Mouse (Mus musculus): Measurements from ENCODE around the gene Cenpf.

Cenpf gene

DNA sequence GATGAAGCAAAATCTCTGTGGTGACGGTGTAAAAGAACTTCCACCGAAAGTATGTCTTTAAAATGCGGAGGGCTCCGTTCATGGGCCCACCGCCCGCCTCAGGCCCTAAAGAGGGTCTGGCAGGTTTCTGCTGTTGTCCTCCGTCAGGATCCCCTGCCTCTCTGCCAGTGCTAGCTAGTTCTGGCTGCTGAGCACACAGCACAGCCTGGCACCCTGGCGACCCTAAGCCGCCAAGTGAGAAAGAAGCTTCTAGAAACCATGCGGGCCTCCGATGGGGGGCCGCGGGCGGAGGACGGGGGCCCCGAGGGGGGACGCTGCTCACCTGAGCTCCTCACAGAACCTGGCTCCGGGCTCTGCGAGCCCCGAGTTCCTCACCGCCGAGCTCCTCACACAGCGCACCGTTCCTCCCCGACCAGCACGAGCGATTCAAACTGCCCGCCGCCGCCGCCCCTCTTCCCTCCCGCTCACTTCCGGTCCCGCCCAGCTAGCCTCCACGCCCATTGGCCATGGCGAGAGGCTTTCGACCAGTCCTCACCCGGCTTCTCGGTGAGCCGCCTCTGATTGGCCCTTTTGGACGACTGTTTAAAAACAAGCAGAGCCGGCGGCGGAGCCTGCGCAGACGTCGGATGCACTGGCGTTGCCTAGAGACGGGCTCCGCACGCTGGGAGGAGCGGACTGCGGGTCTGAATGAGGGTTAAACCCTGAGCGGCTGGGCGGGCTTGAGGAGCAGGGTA lies at the start of gene Cenpf:
Gene Cenpf (minus strand): TSS at position 433 of the 734 bp plus-strand sequence.
- DNase-seq, result peak; percentile 98

DNA sequence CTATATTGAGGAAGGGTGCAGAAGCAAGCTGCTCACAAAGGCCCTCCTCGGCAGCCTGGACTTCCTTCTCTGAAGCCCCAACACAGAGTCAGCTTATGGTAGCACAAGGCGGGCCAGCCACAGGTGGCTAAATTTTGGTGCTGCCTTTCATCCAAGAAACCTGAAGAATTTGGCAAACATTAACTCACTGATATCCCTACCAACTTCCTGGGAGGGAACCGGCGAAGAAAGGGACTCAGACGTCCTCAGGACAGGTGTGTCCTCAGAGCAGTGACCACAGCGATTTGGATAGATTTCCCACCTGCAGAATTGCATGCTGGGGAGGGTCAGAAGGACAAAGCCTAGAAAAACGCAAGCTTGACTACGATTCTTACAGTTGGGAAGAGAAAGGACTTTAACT lies 44.3 kb upstream of the Cenpf start:
- no peak for DNase-seq

DNA sequence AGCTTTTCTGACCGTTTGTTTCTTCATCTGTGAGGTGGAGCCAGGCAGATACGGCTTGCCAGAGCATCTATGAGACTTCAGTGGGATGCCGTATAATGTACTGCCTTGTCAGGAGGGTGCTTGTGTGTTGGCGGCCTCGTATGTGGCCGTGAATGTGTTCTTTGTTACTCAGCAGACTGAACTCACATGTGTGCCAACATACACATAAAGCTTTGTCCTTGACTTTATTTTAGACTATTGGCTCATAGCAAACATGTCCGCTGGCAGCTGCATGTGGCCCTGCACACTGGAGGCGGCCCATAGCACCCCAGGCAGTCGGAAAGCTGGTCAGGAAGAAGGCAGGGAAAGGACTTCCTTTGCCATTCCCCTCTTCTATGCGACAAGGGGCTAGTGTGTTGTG lies 43.8 kb upstream of the Cenpf start:
- DNase-seq, result no peak

DNA sequence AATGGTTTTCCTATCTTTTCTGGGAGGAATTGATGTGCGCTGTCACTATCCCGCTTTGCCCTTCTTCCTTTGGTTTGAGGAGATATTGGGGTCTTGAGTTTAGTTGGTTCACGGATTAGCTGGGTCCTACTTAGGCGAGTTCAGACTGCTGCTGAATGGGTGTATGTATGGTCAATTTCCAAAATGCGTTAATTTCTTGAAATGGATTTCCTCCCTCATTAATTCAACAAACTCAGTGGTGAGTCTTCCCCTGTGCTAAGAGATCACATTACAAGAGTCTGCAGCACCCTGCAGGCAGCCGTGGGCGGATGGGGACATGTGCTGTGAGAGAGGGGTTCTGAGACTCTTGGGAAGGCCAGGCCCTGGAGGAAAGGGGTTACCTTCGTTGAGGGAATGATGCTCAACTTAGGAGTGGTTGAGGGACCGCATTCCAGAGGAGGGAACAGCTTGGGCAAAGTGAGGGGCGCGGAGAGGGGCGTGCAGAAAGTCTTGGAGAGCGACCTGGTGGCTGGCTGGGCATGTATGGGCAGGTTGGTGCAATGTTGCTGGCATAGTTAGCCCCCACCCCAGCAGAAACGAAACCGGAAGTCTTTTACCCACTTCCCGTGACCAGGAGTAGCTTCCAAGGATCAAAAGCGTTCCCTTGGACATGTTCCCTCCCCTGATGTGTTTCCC lies 41.4 kb upstream of the Cenpf start:
- DNase-seq, result no peak

DNA sequence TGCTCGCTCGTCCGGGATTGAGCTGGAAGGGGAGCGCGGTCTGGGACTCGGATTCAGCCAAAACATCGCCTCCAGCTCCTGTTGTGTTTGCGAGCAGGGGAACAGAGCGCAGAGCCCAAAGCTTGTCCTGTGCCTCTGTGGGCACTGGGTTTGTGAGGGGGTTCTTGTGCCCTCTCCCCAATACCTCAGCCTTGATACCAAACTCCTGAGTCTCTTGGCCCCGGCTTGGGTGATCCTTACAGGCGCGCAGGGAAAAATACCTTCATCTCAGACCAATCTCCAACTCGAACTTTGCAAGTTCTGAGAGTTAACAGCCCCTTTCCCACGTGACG lies 40.9 kb upstream of the Cenpf start:
- DNase-seq, result no peak

DNA sequence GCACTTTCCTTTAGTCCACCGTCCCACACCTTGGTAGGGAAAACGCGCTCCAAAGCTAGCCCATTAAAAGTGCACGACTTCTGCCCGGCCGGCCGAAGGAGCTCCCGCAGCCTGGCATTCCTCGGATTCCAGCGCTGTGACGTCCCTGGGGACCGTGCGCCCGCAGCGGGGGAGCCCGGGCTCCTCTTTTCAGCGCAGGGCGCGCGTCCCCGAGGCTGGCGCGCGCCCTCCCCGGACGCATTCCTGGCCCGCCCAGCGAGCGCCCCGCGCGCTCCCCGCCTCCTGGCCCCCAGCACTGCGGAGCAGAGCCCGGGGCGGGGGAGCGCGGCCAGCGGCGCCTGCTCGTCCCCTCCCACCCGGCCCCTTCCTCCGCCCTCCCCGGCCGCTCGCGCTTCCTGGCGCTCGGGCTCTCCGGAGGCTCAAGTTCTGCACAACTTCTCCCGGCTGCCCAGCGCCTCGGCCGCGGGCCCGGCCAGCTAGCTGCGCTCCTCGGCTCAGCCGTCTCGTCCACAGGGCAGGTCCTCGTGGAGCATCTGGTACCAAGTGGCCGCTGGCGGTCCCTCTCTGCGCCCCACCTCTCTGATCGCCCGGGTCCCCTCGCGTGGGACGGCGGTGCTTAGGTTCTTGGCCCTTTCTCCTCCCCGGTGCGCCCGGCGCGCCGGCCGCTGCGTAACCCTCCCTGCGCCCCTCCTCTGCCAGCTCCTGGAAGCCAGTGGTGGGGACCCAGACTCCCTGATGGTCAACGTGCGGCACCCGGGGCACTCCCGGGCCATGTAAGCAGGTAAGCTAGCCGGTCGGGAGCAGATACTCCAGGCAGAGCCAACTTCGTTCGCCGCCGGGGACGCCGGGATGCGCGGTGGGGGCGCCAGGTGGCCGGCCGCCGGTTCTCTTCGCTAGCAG lies 40.2 kb upstream of the Cenpf start, which contains the start of gene Ptpn14:
Gene Ptpn14 (plus strand): TSS at position 385 of the 900 bp plus-strand sequence.
- DNase-seq, result peak; percentile 29

DNA sequence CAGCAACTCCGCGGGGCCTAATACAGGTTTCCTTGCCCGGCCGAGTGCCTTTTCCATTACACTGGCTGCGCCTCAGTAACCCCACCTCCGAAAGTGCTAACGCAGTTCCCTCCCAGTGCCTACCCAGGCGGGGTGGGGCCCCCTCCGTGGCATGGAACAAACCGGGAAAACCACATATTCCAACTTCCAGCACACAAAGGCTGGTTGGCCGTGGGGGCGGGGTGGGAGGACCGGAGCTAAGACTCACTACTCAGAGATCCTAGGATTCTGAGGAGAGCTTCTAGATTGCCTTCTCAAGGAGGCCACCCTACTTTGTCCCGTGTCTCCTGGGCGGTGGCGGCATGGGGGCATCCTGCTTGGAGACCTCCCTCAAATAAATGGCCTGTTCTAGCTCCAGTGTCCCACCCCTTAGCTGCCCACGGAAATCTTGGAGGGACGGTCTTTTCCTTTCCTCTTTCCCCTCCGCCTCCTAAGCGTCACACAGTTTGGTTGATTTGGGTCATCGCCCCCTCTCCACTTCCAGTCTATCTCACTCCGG lies 39.5 kb upstream of the Cenpf start:
- DNase-seq, result no peak

DNA sequence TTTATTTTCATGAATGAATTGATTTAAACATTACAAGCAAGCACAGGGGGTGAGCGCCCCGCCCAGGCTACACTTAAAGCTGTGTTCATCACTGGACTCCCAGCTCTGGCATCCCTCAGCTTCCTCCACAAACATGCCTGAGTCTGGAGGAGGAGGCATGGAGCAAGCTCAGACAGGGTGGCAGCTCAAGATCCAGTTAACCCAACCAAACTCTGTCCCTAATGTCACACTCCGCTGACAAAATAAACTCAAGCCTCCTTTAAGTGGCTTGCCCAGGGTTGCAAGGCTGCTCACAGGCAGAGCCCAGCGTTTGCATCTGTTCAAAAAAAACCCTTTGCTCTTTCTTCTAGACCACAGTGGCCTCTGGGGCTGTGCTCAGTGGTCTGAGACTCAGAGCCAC lies 38.2 kb upstream of the Cenpf start:
- DNase-seq, result no peak

DNA sequence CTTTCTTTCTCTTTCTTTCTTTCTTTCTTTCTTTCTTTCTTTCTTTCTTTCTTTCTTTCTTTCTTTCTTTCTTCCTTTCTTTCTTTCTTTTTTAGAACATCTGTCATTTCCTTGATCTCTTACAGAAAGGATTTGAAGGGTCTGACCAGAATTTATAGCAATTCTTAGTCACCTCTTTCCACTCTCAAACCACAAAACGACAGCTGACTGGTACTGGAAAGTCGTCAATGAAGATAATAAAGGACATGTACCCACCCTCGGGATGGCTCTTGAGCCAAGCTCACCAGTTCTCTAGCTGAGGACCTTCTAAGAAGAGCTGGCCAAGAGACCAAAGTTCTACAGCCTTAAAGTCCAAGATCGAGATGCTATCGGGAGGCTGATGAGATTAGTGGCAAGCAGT lies 30.7 kb upstream of the Cenpf start:
- no peak for DNase-seq

DNA sequence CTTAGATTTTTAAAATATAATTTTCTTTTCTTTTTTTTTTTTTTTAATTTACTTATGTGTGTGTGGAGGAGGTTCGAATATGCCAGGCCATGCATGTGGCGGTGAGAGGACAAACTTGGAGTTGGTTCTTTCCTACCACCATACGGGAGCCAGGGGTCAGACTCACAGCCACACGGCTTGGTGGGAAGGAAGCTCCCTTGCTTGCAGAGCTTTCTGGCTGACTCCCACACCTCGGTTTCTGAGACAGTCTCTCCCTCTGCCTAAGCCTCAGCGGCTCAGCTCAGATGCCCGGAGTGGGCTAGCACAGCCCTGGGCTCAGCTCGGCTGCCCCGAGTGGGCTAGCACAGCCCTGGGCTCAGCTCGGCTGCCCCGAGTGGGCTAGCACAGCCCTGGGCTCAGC lies 29.7 kb upstream of the Cenpf start:
- DNase-seq, result no peak

DNA sequence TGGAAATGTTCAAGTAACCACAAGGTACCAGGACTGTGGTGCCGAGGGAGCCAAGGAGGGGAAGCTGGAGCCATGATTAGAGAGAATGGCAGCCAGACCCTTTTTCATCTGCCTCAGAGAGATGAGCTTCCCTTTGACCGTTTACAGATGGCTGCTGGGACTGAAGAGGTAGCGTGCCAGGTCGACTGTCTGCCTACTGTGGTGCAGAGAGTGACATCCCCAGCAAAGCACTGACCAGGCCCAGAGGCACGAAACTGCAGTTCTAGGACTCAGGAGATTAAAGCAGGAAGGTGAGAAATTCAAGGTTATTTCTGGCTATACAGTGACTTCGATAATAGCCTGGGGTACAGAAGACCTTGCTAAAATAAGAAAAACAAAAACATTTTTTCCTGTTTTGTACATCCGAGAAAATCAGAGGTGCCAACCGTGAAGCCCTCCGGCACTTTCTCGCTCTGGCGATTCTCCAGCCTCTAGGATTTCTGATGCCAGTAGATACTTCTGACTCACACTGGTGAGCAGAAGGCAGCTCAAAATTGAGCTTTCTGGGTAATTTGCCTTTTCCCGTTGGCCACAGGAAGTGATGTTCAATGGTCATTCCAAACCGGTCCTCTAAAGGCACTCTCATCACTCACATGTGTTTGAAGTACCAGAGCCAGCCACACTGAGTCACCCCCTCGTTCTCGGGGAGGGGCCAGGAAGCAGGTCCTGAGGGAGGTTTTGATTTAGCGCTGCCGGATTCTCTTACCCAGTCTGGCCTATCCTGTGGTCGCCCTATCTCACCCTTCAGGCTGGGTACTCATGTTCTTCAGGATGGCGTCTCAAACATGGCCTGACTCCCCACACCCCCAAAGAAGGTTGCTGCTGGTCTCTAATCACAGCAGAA lies 28.3 kb upstream of the Cenpf start:
- DNase-seq, result no peak

DNA sequence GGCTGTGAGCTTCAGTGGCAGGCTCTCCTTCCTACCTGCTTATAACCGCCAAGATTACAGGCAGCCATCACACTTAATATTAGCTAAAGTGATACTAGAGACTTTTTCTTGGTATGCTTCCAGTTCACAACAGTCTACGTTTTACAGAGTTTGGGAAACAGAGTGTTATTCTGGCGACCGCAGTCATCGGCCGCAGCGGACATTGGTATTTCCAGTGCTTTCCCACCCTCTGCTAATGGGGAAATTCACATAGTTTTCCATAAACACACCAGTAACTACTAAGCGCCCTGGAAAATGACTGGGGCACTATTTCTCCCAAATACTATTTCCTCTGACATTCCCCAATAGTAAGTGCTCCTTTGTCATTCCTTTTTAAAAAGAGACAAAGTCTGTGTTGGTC lies 21.1 kb upstream of the Cenpf start:
- no peak for DNase-seq

DNA sequence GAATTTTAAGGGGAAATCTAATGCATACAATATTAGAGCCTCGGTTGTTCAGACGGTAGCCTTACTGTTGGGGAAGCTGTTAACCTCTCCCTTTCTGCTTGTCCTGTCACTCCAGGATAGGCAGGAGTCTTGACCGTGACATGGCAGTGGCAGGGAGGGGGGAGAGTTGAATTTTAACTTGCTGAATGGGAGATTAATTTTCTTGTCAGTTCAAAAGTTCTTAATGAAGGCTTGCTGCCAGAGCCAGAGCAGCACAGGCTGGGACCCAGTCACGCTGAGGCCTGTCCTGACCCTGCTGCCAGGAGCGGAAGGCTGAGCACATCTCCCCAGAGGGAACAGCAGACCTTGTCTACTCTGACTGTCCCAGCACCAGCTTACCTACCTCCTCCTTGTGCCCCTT lies 19.5 kb upstream of the Cenpf start:
- no peak for DNase-seq

DNA sequence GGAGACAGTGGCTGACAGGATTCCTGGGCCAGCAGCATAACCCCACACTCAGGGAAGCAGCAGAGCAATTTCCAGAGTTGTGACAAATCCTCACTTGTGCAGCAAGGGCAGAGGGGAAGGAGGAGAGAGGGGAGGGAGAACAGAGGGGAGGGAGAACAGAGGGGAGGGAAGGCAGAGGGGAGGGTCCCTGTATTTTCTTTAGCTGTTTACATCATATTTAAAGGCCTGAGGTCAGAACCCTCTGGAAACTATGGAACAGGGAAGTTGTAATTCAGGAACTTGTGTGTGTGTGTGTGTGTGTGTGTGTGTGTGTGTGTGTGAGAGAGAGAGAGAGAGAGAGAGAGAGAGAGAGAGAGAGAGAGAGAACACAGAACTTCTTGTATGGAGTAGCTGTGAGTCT lies 19.1 kb upstream of the Cenpf start:
- no peak for DNase-seq

DNA sequence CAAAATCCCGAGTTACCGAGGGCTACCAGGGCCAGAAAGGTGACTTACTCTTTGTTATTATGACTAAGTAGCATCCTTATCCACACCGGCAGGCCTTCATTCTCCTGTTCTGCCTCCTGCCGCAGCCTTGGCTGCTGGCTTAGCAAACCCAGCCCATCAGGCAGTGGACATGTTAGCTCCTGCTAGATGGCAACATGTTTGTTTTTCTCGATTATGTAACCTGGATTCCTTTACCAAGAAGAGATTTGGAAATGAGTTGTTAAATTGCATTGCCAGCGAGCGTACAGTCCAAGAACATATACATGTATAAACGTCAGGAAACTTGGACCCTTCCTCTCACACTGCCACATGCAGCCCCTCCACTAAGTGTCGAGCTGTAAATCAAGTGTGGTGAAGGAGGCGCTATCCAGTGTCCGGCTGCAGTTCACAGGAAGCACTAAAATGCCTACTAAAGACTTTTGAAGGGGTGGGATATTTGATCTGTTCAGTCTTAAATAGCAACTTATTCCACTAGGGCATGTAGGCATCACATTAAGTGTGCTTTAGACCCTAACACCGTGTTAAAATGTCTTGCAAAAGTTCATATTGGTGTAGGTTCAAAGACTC lies 18.3 kb upstream of the Cenpf start:
- DNase-seq, result no peak

DNA sequence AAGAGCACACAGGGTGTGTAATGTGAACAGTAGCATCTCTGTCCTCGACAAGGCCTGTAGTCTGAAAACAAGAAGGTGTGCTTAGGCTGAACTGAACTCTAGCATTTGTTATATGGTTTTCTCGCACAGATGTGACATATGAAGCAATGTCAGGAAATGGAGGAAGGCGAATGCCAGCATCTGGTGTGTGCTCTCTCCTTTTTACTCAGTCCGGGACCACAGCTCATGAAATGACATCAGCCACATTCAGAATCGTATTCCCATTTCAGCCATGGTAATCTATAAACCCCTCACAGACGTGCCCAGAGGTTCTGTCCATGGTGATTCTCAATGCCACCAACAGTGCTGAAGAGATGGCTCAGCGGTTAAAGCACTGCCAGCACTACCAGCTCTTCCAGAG lies 15.7 kb upstream of the Cenpf start:
- DNase-seq, result no peak

DNA sequence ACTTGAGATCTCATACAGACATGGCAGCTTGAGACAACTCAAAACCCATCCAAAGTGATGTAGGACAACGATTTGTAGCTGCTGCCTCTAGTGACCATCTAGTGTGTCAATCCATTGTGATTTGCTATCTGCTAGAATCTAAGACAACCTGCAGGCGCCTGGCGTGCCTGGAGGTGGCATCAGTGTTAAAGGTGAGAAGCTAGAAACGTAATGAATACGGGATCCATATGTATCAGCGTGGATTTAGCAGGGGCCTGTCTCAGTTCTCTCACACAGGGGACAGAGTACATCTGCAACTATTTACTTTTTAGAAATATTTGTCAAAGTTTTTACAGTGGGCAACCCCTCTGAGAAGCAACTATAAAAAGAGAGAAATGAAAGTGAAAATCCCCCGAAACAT lies 15.3 kb upstream of the Cenpf start:
- no peak for DNase-seq

DNA sequence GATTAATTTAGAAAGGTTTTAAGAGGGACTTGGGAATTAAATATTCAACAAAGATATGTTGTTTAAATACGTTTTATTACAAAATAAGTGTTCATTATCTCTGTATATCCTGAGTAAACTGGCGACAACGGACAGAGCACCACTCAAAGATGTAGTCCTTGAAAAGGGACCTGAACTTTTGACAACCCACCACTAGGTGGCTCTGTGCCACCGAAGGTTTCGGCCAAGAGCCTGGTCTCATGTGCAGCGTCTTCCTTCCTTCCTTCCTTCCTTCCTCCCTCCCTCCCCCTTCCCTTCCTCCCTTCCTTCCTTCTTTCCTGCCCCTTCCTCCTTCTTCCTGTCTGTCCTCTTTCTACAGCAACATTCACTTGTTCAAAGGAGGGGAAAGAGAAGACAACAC lies 13.1 kb upstream of the Cenpf start:
- DNase-seq, result peak; percentile 44

DNA sequence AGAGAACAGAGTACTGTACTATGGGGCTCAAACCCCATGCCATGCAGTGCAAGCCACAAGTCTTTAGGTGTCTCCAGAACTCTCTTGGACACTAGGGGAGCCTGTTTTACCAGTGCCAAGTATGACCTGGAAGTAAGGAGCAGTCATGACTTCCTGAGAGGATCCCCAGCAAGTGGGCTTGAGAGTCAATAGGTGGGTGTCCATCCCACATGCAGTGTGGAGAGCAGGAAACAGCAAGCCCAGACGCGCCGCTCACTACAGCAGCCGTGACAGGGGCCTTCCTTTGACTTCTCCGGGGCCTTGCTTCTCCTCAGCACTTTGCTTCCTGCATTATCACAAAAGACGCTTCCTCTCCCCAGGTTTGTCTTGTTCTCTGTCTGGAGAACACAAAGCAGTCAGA lies 12.3 kb upstream of the Cenpf start:
- no peak for DNase-seq

DNA sequence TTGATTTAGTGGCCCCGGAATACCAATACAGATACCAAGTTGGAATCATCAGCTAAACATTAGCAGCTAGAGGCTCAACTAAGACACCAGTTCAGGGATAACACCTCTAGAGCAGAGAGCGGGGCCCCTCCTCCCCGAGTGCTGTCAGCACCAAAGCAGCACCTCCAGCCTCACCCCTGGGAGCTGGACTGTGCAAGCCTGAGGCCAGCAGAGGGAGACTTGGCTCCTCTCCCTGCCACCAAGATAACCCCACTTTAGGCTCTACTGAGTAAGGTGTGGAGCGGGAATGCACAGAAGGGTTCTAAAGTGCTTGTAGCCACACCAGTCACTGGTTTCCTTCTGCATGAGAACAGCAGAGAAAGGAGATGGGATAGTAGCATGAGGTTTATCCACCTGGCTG lies 10.5 kb upstream of the Cenpf start:
- DNase-seq, result no peak

DNA sequence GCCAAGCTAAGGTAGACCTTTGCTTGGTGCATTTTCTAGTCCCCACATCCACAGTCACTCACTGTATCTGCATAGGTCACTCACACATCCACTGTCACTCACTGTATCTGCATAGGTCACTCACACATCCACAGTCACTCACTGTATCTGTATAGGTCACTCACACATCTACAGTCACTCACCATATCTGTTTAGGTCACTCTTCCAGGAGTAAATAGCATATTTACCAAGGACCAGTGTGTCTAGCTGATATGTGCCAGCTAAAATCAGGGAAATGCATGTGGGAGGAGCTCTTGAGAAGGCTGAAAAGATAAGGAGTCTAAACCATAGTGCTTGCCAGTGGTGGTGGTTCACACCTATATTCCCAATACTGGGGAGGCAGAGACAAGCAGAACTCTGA lies 7.4 kb upstream of the Cenpf start:
- DNase-seq, result no peak

DNA sequence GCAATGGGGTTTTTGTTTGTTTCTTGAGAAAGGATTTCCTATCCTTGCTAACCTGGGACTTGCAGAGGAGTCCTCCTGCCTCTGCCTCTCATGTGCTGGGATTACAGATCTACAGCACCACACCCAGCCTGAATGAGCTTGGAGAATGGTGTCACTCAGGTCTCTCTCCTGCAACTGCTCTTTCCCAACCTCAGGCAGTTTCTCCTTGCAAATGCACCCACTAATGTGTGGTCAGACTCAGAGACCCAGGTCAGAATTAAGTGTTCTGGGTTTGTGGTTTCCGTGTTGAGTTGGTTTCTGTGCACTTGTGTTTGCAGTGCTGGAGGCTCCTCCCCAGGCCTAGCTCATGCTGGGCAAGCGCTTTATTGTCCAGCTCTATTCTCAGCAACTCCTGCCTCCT lies 6.5 kb upstream of the Cenpf start:
- no peak for DNase-seq

All from layer of hippocampus, adult 9-11 months (tissue).